Mouse (Mus musculus): ENCODE measurements at regions not wholly inside any gene's neighbourhood (a gene's known extent, or its start where the extent isn't known, plus 50 kb on each side); places are given as distances from the start of the nearest gene placed in this dataset.

DNA sequence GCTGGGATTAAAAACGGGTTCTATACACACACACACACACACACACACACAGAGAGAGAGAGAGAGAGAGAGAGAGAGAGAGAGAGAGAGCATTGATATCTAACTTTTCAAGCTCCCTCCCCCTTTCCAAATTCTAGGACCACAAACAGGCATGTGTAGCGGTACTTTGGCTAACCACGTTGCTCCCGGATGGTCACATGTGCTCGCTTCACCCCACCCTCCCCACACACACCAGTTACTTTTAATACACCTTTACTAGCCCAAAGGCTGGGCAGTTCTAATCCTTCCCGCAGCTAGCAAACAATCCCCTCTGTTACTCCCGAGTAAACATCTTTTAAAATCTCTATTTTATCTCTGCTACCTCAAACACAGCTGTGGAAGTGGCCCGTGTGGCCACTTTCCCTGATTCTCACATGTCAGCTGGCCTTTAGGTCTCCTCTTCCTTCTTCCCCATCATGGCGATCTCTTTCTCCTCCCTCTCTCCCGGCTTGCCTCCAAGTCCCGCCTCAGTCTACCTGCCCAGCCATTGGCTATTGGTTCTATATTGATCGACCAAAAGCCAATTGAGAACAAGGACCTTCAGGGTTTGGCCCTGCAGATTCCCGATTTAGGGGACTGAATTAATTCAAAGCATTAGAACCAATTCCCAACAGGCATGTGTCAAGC is 62.7 kb upstream of the Jade1 start:
- Histone ChIP-seq H3K9ac (no peak overlapping the region), H3K27ac (ENCODE audit: poor library complexity, severe bottlenecking) (no peak overlapping the region), H3K27me3 (replicated peaks) (no peaks in the 10 kb centered on the region), H3K9me3 (replicated peaks) (no peaks in the 10 kb centered on the region), H3K36me3 (no peaks in the 10 kb centered on the region), H3K4me2 (no peak overlapping the region), H3K4me3 (no peak overlapping the region), H3K4me1 (replicated peaks) (peaks cover 19% of the 10 kb centered on the region; the same call in 1 of the 2 replicates)
- WGBS = 80% methylated on average over 13 of the region's 13 CpGs
- no peak for ATAC-seq (ENCODE audit: insufficient number of reproducible peaks, low FRiP score)

DNA sequence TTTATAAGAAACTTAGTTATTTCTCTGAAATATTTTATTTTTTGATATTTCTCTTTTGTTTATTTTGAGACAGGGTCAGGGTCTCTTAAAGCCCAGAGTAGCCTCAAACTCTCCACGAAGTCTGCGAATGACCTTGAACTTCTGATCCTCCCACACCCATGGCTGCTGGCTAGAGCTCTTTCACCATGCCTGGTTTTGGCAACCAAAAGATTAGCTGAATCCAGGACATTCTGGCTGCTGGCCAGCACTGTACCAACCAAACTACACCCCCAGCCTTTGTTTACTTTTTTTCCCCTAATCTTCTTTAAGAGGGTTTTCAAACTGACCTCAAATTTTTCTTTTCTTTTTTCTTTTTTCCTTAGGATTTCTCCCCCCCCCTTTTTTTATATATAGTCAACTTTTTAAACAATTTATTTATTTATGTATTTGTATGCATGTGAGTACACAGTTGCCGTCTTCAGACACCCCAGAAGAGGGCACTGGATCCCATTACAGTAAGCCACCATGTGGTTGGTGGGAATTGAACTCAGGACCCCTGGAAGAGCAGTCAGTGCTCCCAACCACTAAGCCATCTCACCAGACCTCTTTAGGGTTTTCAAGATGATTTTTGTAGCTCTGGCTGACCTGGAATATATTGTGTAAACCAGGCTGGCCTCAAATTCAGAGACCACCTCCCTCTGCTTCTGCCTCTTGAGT is 63.4 kb upstream of the Jade1 start:
- no peak overlapping the region for H3K4me2 ChIP-seq
- WGBS = 76% methylated on average over 3 of the region's 3 CpGs
- no peak for ATAC-seq (ENCODE audit: insufficient number of reproducible peaks, low FRiP score)
- H3K27me3 ChIP-seq (replicated peaks) = no peaks in the 10 kb centered on the region
- no peak overlapping the region for H3K9ac ChIP-seq
- peaks cover 14% of the 10 kb centered on the region; the same call in 1 of the 2 replicates for H3K4me1 ChIP-seq (replicated peaks)
- H3K9me3 ChIP-seq (replicated peaks) = no peaks in the 10 kb centered on the region
- H3K4me3 ChIP-seq = no peak overlapping the region
- no peaks in the 10 kb centered on the region for H3K36me3 ChIP-seq
- H3K27ac ChIP-seq (ENCODE audit: poor library complexity, severe bottlenecking) = no peak overlapping the region

DNA sequence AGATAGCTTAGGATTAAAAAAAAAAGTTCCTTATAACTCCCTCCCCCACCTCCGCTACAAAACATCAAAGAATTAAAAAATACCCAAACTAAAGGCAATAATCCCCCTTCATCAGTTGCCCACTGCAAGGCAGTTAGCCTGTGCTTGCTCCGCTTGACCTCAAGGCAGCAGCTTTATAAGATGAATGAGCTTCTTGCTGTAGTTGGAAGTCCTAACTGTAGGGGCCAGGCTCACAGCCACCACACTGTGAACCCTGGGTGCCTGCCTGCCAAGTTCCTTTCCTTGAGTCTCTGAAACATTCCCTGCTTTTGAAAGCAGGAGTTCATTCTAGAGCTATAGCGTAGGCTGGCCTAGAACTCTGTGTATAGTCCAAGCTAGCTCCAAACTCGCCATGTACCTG is 64.3 kb upstream of the Jade1 start:
- no peak for ATAC-seq (ENCODE audit: insufficient number of reproducible peaks, low FRiP score)
- Histone ChIP-seq H3K36me3 (no peaks in the 10 kb centered on the region), H3K4me3 (no peak overlapping the region), H3K4me2 (no peak overlapping the region), H3K9ac (no peak overlapping the region), H3K9me3 (replicated peaks) (no peaks in the 10 kb centered on the region), H3K4me1 (replicated peaks) (peaks cover 13% of the 10 kb centered on the region; the same call in 1 of the 2 replicates), H3K27ac (ENCODE audit: poor library complexity, severe bottlenecking) (no peak overlapping the region), H3K27me3 (replicated peaks) (no peaks in the 10 kb centered on the region)
- 89% methylated on average over 4 of the region's 4 CpGs for WGBS

DNA sequence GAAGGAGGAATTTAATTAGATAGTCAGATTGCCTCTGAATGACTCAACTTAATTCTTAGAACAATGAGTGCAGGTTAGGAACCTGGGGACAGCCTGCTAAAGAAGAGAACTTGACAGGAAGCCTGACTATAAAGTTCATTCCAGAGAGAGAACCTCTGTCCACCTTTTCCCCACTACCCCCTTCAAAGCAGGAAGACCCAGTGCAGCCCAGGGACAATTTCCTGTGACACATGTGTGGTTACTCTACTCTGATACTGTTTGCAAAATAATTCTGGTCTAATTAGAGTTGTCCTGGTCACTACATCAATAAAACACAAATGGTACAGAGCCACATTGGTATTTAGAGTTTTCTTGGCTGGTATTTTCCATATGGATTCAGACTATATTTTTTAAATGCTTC is 65.5 kb upstream of the Jade1 start:
- Histone ChIP-seq H3K9me3 (replicated peaks) (no peaks in the 10 kb centered on the region), H3K4me3 (no peak overlapping the region), H3K9ac (no peak overlapping the region), H3K36me3 (no peaks in the 10 kb centered on the region), H3K27ac (ENCODE audit: poor library complexity, severe bottlenecking) (0 out of 2 replicates have a peak overlapping the region, but pooled peaks have one; percentile 18), H3K4me1 (replicated peaks) (peaks cover 13% of the 10 kb centered on the region; the same call in 1 of the 2 replicates), H3K4me2 (no peak overlapping the region), H3K27me3 (replicated peaks) (no peaks in the 10 kb centered on the region)
- ATAC-seq (ENCODE audit: insufficient number of reproducible peaks, low FRiP score) = no peak

DNA sequence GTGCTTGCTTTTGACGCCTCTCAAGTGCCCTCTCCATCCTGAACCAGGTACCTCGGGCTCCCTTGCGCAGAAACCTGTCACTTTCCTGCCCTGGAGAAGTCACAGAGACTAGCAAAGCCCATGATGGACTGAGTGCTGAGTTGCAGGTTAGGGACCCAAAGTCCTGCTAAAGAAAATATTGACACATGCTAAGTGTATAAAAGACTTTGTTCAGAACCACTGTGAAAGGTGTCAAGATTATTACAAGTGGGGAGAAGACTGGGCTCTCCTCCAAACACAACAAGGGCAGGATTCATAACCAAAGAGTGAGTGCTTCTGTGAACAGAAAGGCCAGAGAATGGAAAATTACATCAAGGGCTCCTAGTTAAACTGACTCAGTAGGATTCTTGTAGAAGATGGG is 66.0 kb upstream of the Jade1 start:
- peaks cover 13% of the 10 kb centered on the region; the same call in 1 of the 2 replicates for H3K4me1 ChIP-seq (replicated peaks)
- 22% methylated on average over 3 of the region's 3 CpGs for WGBS
- no peak overlapping the region for H3K4me3 ChIP-seq
- no peak overlapping the region for H3K4me2 ChIP-seq
- H3K27me3 ChIP-seq (replicated peaks) = no peaks in the 10 kb centered on the region
- 0 out of 2 replicates have a peak overlapping the region, but pooled peaks have one; percentile 18 for H3K27ac ChIP-seq (ENCODE audit: poor library complexity, severe bottlenecking)
- H3K9ac ChIP-seq = no peak overlapping the region
- H3K36me3 ChIP-seq = no peaks in the 10 kb centered on the region
- ATAC-seq (ENCODE audit: insufficient number of reproducible peaks, low FRiP score) = no peak
- no peaks in the 10 kb centered on the region for H3K9me3 ChIP-seq (replicated peaks)

DNA sequence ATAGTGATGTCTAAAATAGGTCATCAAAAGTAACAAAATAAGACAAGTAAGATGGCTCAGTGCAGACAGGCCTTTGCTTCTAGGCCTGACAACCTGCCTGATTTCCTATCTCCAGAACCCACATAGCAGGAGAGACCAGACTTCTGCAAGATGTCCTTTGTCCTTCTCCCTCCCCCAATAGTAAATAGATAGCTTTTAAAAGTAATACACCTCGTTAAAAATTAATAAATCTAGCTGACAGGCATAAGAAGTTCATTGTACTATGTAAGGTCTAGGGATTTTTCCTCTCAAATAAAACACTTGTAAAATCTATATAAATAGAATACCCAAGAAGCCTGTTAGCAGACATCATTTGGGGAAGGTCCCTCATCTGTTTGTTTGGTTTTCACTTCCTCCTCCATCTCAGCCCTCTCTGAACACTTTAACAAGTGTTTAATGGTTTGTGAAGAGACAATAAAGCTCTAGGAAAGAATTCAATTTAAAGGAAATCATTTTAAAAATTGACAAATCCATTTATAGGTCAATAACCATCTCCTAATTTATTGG is 67.2 kb upstream of the Jade1 start:
- H3K27ac ChIP-seq (ENCODE audit: poor library complexity, severe bottlenecking) = no peak overlapping the region
- no peak overlapping the region for H3K9ac ChIP-seq
- no peak overlapping the region for H3K4me2 ChIP-seq
- no peaks in the 10 kb centered on the region for H3K9me3 ChIP-seq (replicated peaks)
- H3K4me3 ChIP-seq = no peak overlapping the region
- 53% methylated on average over 1 of the region's 1 CpGs for WGBS
- peaks cover 13% of the 10 kb centered on the region; the same call in 1 of the 2 replicates for H3K4me1 ChIP-seq (replicated peaks)
- no peaks in the 10 kb centered on the region for H3K36me3 ChIP-seq
- H3K27me3 ChIP-seq (replicated peaks) = no peaks in the 10 kb centered on the region
- ATAC-seq (ENCODE audit: insufficient number of reproducible peaks, low FRiP score) = no peak

DNA sequence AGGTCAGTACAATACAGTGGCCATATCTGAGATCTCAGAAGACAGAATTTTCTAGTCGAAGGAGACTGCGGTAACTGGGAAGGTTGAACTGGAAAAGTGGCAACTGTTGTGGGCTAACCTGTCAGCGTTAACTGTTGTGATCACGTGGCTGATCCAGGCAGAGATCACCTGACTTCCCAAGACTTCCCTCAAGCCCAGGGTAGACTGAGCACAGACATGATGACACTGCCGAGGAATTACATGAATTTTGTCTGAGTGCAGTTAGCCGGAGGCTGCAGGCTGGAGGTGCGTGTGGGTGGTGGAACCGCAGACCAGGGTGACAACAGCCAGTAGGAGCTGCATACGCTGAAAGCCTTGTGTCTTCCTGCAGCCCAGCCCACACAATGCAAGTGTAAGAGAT is 70.6 kb upstream of the Jade1 start:
- no peak for ATAC-seq (ENCODE audit: insufficient number of reproducible peaks, low FRiP score)
- H3K4me3 ChIP-seq = no peak overlapping the region
- no peak overlapping the region for H3K9ac ChIP-seq
- no peak overlapping the region for H3K4me2 ChIP-seq
- no peaks in the 10 kb centered on the region for H3K27me3 ChIP-seq (replicated peaks)
- 66% methylated on average over 9 of the region's 9 CpGs for WGBS
- peaks cover 10% of the 10 kb centered on the region; the same call in 1 of the 2 replicates for H3K4me1 ChIP-seq (replicated peaks)
- H3K36me3 ChIP-seq = no peaks in the 10 kb centered on the region
- H3K9me3 ChIP-seq (replicated peaks) = no peaks in the 10 kb centered on the region
- H3K27ac ChIP-seq (ENCODE audit: poor library complexity, severe bottlenecking) = no peak overlapping the region

DNA sequence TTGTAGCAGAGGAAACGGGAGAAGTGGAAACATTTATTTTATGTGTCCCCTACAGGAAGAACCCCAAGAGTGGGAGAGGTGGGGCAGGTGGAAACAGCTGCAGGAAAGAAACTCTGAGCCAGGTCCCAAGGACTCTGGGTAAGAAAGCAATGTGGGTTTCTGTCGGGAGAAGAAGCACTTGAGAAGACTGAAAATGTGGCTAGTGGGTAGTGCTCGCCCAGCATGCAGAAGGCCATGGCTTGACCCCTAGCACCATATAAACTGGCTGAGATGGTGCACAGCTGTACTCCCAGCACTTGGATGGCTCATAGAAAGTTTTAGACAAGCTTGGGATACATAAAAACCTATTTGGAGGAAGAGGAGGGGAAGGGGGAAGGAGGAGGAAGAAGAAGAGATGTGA is 71.9 kb upstream of the Jade1 start:
- Histone ChIP-seq H3K9ac (no peak overlapping the region), H3K27me3 (replicated peaks) (no peaks in the 10 kb centered on the region), H3K4me3 (no peak overlapping the region), H3K4me2 (no peak overlapping the region), H3K4me1 (replicated peaks) (no peaks in the 10 kb centered on the region), H3K9me3 (replicated peaks) (no peaks in the 10 kb centered on the region), H3K36me3 (no peaks in the 10 kb centered on the region), H3K27ac (ENCODE audit: poor library complexity, severe bottlenecking) (no peak overlapping the region)
- ATAC-seq (ENCODE audit: insufficient number of reproducible peaks, low FRiP score) = no peak
- 64% methylated on average over 3 of the region's 3 CpGs for WGBS

DNA sequence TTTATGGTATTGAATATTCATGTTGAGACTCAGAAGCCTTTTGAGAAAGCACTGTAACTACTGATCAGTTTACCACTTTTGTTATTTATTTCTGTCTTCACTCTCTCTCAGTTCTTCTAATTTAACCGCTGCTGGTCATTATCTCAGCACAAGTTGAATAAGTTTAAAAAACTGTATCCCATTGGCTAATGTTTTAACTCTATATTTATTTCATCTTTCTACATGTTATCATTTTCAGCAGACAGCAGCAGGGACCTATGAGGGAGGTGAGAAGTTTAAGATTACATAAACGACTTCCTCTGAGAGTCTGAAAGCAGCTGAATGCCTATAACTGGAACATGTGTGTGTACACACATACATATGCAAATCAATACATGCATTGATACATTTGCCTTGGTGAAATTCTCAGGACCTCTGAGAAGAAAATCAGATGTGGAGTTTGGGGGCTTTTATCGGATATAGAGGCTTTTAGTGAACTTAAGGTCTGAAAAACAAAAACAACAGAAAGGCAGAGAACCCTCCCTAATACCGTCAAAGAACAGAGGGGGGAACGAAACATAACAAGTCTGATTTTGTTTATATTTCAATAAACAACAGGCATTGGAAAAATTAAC is 72.5 kb upstream of the Jade1 start:
- Histone ChIP-seq H3K4me3 (no peak overlapping the region), H3K9me3 (replicated peaks) (no peaks in the 10 kb centered on the region), H3K4me2 (no peak overlapping the region), H3K4me1 (replicated peaks) (no peaks in the 10 kb centered on the region), H3K27me3 (replicated peaks) (no peaks in the 10 kb centered on the region), H3K27ac (ENCODE audit: poor library complexity, severe bottlenecking) (no peak overlapping the region), H3K9ac (no peak overlapping the region), H3K36me3 (no peaks in the 10 kb centered on the region)
- 69% methylated on average over 5 of the region's 5 CpGs for WGBS
- no peak for ATAC-seq (ENCODE audit: insufficient number of reproducible peaks, low FRiP score)

DNA sequence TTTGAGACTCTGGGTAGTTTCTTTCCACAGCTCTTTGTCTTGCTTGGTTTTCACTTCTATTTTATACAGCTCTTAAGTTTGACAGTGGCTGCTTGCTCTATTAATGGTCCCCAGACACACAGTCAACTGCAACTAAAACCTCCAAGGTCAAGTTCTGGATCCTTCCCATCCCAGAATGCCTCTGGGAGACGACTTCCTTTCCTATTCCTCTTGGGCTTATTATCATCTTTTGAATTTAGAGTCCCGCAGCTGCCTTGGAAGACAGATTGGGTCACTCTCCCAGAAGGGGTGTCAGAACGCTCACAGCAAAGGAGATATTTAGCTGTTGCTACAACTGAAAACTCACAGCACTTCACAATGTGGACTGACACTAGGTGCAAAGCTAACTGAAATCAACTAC is 75.3 kb upstream of the Jade1 start:
- WGBS = 60% methylated on average over 3 of the region's 3 CpGs
- H3K4me2 ChIP-seq = no peak overlapping the region

DNA sequence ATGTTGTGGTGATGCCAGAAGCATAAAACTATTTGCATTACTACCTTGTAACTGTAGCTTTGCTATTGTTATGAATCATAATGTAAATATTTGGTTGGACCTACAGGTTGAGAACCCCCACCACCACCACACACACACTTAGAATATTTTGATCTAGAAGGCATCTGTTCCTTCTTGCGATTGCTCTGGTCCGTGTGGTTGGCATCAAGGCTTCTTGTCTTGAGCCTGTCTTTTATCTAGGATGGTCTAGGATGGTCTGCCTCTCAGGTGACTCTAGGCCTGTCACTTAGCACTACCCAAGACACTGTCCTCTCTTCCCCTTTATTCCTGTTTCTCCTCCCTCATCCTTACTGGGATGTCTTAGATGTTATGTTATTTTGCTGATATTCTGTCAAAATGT is 76.6 kb upstream of the Jade1 start:
- H3K4me1 ChIP-seq (replicated peaks) = no peaks in the 10 kb centered on the region
- no peaks in the 10 kb centered on the region for H3K9me3 ChIP-seq (replicated peaks)
- H3K27ac ChIP-seq (ENCODE audit: poor library complexity, severe bottlenecking) = no peak overlapping the region
- WGBS = 88% methylated on average over 2 of the region's 2 CpGs
- H3K4me2 ChIP-seq = no peak overlapping the region
- ATAC-seq (ENCODE audit: insufficient number of reproducible peaks, low FRiP score) = no peak
- H3K27me3 ChIP-seq (replicated peaks) = peaks cover 3% of the 10 kb centered on the region; the same call in 1 of the 2 replicates
- no peak overlapping the region for H3K4me3 ChIP-seq
- no peak overlapping the region for H3K9ac ChIP-seq
- no peaks in the 10 kb centered on the region for H3K36me3 ChIP-seq

More for the DNA sequence above, 75.3 kb upstream of the Jade1 start:
- no peak for ATAC-seq (ENCODE audit: insufficient number of reproducible peaks, low FRiP score)
- H3K4me1 ChIP-seq (replicated peaks) = no peaks in the 10 kb centered on the region
- no peak overlapping the region for H3K4me3 ChIP-seq
- no peak overlapping the region for H3K9ac ChIP-seq
- no peaks in the 10 kb centered on the region for H3K36me3 ChIP-seq
- H3K27me3 ChIP-seq (replicated peaks) = peaks cover 3% of the 10 kb centered on the region; the same call in 1 of the 2 replicates
- no peak overlapping the region for H3K27ac ChIP-seq (ENCODE audit: poor library complexity, severe bottlenecking)
- H3K9me3 ChIP-seq (replicated peaks) = no peaks in the 10 kb centered on the region
